Mouse (Mus musculus) midbrain, embryonic 13.5 days (tissue): ENCODE results near the gene Txndc9. TPM values are rescaled to one million over a fixed set of nuclear protein-coding genes. Genes with fewer than 3 reads are reported as not detected.
A peak's percentile ranks its signal among the peaks of the same experiment; 100 is the strongest.

Source experiments
- ATAC-seq: fragments of 200-750 bp; cut with Nextera tagmentation; 2 replicates; pipeline ENCODE4 v1.8.0; 2017; ENCODE audit warnings: mild to moderate bottlenecking, moderate TSS enrichment, moderate library complexity
- H3K27ac ChIP-seq: fragments of 300-500 bp; sonication (generic); 2 replicates; pipeline ENCODE4 v1.5.1; 2015; ENCODE audit warnings: inconsistent platforms, mild to moderate bottlenecking, moderate library complexity
- H3K27me3 ChIP-seq: fragments of 300-500 bp; sonication (generic); 2 replicates; pipeline ENCODE4 v1.6.1; 2015; ENCODE audit warnings: mild to moderate bottlenecking, inconsistent platforms
- H3K36me3 ChIP-seq: fragments of 300-500 bp; sonication (generic); 2 replicates; pipeline ENCODE4 v1.6.1; 2015; ENCODE audit warnings: mild to moderate bottlenecking, inconsistent platforms
- H3K4me1 ChIP-seq: fragments of 300-500 bp; sonication (generic); replicated peaks from 2 replicates; pipeline ENCODE4 v1.6.1; 2015; ENCODE audit warnings: inconsistent platforms
- H3K4me2 ChIP-seq: fragments of 300-500 bp; sonication (generic); replicated peaks from 2 replicates; pipeline ENCODE4 v1.6.1; 2015; ENCODE audit warnings: moderate library complexity, mild to moderate bottlenecking, inconsistent platforms
- H3K4me3 ChIP-seq: fragments of 300-500 bp; sonication (generic); replicated peaks from 2 replicates; pipeline ENCODE4 v1.5.1; 2015; ENCODE audit warnings: mild to moderate bottlenecking, inconsistent platforms
- H3K9ac ChIP-seq: fragments of 300-500 bp; sonication (generic); replicated peaks from 2 replicates; pipeline ENCODE4 v1.6.1; 2015; ENCODE audit warnings: mild to moderate bottlenecking, inconsistent platforms
- H3K9me3 ChIP-seq: fragments of 300-500 bp; sonication (generic); 2 replicates; pipeline ENCODE4 v1.6.1; 2016; ENCODE audit warnings: mild to moderate bottlenecking, inconsistent platforms
- WGBS: fragments of 180-500 bp; shearing (Covaris S2); methylation state at CpG from one replicate; pipeline ENCODE4 v1.1.7; 2015; 5-methylcytosine and 5-hydroxymethylcytosine counted together
- polyA plus RNA-seq: library from polyadenylated mRNA; unstranded; fragments of >200 nt; fragmentation: Nextera tagmentation; extraction: Ambion mirVana; gene quantifications from 2 replicates; pipeline ENCODE4 v1.2.1, GENCODE M21; 2015

The Txndc9 gene
- 165 and 167 TPM in 2 replicates for polyA plus RNA-seq

- H3K36me3 ChIP-seq = peaks cover 27% of the 10 kb centered on the region
- H3K4me3 ChIP-seq = peak within 1 kb of the TSS; percentile 95
- peak within 1 kb of the TSS; percentile 97 for H3K9ac ChIP-seq
- peaks cover 21% of the 10 kb centered on the region for H3K4me1 ChIP-seq
- H3K9me3 ChIP-seq = no peaks in the 10 kb centered on the region
- H3K27me3 ChIP-seq = no peaks in the 10 kb centered on the region
- peak within 1 kb of the TSS; percentile 93 for H3K27ac ChIP-seq
- ATAC-seq = peak; percentile 94
- peak within 1 kb of the TSS; percentile 85 for H3K4me2 ChIP-seq
- under 1% methylated on average over 49 of the region's 50 CpGs for WGBS
Measured at GRCm38 (mm10) chr1:37997867-37998266, at the start of gene Txndc9, which contains the start of gene Eif5b. Gene Txndc9 (minus strand): TSS chr1:37997893. Gene Eif5b (plus strand): TSS chr1:37998010.

GRCm38 (mm10) chr1:38038898-38039297, 41.2 kb upstream of the Txndc9 start:
- H3K9me3 ChIP-seq = peaks cover 3% of the 10 kb centered on the region; the same call in 1 of the 2 replicates
- H3K27ac ChIP-seq = no peak overlapping the region
- WGBS = 96% methylated on average over 2 of the region's 2 CpGs
- no peak for ATAC-seq
- no peaks in the 10 kb centered on the region for H3K4me1 ChIP-seq
- peaks cover 84% of the 10 kb centered on the region for H3K36me3 ChIP-seq
- no peaks in the 10 kb centered on the region for H3K27me3 ChIP-seq
- H3K9ac ChIP-seq = no peak overlapping the region
- H3K4me3 ChIP-seq = no peak overlapping the region
- no peak overlapping the region for H3K4me2 ChIP-seq

DNA sequence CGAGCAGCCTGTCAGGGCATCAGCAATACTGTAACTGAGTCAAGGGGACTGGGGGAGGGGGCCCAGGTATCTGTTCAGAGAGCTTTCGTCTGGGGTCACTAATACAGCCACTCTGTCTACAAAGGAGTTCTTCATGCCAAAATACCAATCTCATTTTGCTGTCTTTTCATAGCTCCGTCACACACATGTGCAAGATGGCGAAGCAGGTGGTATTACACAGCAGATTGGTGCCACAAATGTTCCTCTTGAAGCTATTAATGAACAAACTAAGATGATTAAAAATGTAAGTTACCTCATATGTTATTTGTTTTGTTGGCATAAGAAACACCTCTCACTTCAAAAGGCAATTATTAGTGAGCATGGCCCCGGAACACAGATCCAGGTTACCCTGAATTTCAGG, 39.7 kb upstream of the Txndc9 start:
- no peak overlapping the region for H3K4me3 ChIP-seq

GRCm38 (mm10) chr1:38035521-38035920, 37.8 kb upstream of the Txndc9 start:
- peaks cover 80% of the 10 kb centered on the region for H3K36me3 ChIP-seq
- no peak overlapping the region for H3K9ac ChIP-seq
- H3K9me3 ChIP-seq = no peaks in the 10 kb centered on the region
- H3K4me2 ChIP-seq = no peak overlapping the region
- no peak overlapping the region for H3K4me3 ChIP-seq
- H3K4me1 ChIP-seq = no peaks in the 10 kb centered on the region
- no peak overlapping the region for H3K27ac ChIP-seq
- no peaks in the 10 kb centered on the region for H3K27me3 ChIP-seq
- WGBS = 93% methylated on average over 4 of the region's 4 CpGs
- ATAC-seq = no peak

More for the DNA sequence above, 39.7 kb upstream of the Txndc9 start:
- H3K27me3 ChIP-seq = no peaks in the 10 kb centered on the region
- ATAC-seq = no peak
- H3K9me3 ChIP-seq = peaks cover 3% of the 10 kb centered on the region; the same call in 1 of the 2 replicates
- H3K4me2 ChIP-seq = no peak overlapping the region
- WGBS = 89% methylated on average over 5 of the region's 5 CpGs
- H3K27ac ChIP-seq = no peak overlapping the region
- no peaks in the 10 kb centered on the region for H3K4me1 ChIP-seq
- H3K36me3 ChIP-seq = peaks cover 88% of the 10 kb centered on the region
- H3K9ac ChIP-seq = no peak overlapping the region

- Histone ChIP-seq H3K4me3 (no peak overlapping the region), H3K9ac (no peak overlapping the region), H3K9me3 (no peaks in the 10 kb centered on the region), H3K4me2 (no peak overlapping the region), H3K27ac (no peak overlapping the region), H3K4me1 (no peaks in the 10 kb centered on the region), H3K36me3 (peaks cover 46% of the 10 kb centered on the region), H3K27me3 (no peaks in the 10 kb centered on the region)
- WGBS = 97% methylated on average over 5 of the region's 5 CpGs
- ATAC-seq = no peak
Measured at GRCm38 (mm10) chr1:38031391-38031790, 33.7 kb upstream of the Txndc9 start.

GRCm38 (mm10) chr1:38027301-38027700, 29.6 kb upstream of the Txndc9 start:
- Histone ChIP-seq H3K9me3 (no peaks in the 10 kb centered on the region), H3K4me3 (no peak overlapping the region), H3K27me3 (no peaks in the 10 kb centered on the region), H3K4me1 (no peaks in the 10 kb centered on the region), H3K36me3 (peaks cover 35% of the 10 kb centered on the region), H3K27ac (no peak overlapping the region), H3K4me2 (no peak overlapping the region), H3K9ac (no peak overlapping the region)
- 94% methylated on average over 7 of the region's 7 CpGs for WGBS
- no peak for ATAC-seq

GRCm38 (mm10) chr1:38014551-38015203, 17.0 kb upstream of the Txndc9 start:
- WGBS = 94% methylated on average over 2 of the region's 2 CpGs
- Histone ChIP-seq H3K27ac (no peak overlapping the region), H3K9ac (no peak overlapping the region), H3K4me2 (no peak overlapping the region), H3K9me3 (no peaks in the 10 kb centered on the region), H3K4me3 (no peak overlapping the region), H3K4me1 (no peaks in the 10 kb centered on the region), H3K36me3 (peaks cover 19% of the 10 kb centered on the region), H3K27me3 (no peaks in the 10 kb centered on the region)
- ATAC-seq = no peak

DNA sequence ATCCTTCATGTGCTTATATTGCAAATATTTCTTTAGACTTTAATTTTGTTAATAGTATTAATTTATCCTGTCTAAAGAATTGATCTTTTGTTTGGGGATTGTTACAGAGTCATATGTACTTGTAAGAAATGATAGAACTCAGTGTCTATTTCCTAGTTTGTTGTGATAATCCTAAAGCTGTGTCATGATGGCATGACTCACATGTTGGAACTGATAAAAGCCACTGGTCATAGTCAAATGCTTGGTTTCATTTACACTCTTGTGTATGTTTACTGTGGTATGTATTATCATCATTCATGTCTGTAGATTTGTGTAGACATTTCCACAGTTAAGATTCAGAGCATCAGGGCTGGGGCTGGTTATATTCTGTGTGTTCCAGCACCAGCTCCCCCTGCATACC, 14.8 kb upstream of the Txndc9 start:
- H3K4me3 ChIP-seq = no peak overlapping the region
- H3K4me1 ChIP-seq = no peaks in the 10 kb centered on the region
- no peaks in the 10 kb centered on the region for H3K27me3 ChIP-seq
- ATAC-seq = no peak
- H3K9me3 ChIP-seq = no peaks in the 10 kb centered on the region
- no peaks in the 10 kb centered on the region for H3K36me3 ChIP-seq
- no peak overlapping the region for H3K4me2 ChIP-seq
- no peak overlapping the region for H3K27ac ChIP-seq
- H3K9ac ChIP-seq = no peak overlapping the region

- no peak overlapping the region for H3K4me2 ChIP-seq
- WGBS = 86% methylated on average over 3 of the region's 3 CpGs
- no peaks in the 10 kb centered on the region for H3K27me3 ChIP-seq
- H3K9me3 ChIP-seq = no peaks in the 10 kb centered on the region
- H3K36me3 ChIP-seq = no peaks in the 10 kb centered on the region
- H3K9ac ChIP-seq = no peak overlapping the region
- H3K27ac ChIP-seq = no peak overlapping the region
- no peaks in the 10 kb centered on the region for H3K4me1 ChIP-seq
- no peak for ATAC-seq
- no peak overlapping the region for H3K4me3 ChIP-seq
Measured at GRCm38 (mm10) chr1:38012104-38012503, 14.4 kb upstream of the Txndc9 start.

- Histone ChIP-seq H3K36me3 (no peaks in the 10 kb centered on the region), H3K27ac (no peak overlapping the region), H3K4me2 (no peak overlapping the region), H3K9me3 (no peaks in the 10 kb centered on the region), H3K27me3 (no peaks in the 10 kb centered on the region), H3K4me1 (no peaks in the 10 kb centered on the region), H3K9ac (no peak overlapping the region), H3K4me3 (no peak overlapping the region)
- ATAC-seq = no peak
- WGBS = 82% methylated on average over 6 of the region's 6 CpGs
Measured at GRCm38 (mm10) chr1:38011647-38012046, 14.0 kb upstream of the Txndc9 start.

DNA sequence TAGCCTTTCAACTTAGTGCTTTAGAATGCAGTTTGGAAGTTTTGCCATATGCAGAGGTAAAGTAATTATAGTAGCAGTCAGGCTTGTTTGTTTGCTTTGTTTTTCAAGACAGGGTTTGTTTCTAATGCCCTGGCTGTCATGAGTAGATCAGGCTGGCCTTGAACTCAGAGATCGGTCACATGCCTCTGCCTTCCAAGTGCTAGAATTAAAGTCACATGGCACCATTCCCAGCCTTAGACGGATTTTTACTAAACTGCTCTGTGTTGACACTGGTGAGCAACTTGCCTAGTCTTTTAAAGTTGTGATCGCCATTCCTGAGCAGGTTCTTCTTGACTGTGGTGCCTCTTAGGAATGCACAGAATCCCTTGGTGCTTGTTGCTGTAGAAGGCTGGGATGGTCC, 9.0 kb upstream of the Txndc9 start:
- no peak for ATAC-seq
- no peaks in the 10 kb centered on the region for H3K27me3 ChIP-seq
- no peak overlapping the region for H3K4me2 ChIP-seq
- no peak overlapping the region for H3K4me3 ChIP-seq
- H3K9me3 ChIP-seq = no peaks in the 10 kb centered on the region
- no peak overlapping the region for H3K9ac ChIP-seq
- H3K36me3 ChIP-seq = no peaks in the 10 kb centered on the region
- 83% methylated on average over 3 of the region's 3 CpGs for WGBS
- H3K27ac ChIP-seq = no peak overlapping the region
- no peaks in the 10 kb centered on the region for H3K4me1 ChIP-seq

DNA sequence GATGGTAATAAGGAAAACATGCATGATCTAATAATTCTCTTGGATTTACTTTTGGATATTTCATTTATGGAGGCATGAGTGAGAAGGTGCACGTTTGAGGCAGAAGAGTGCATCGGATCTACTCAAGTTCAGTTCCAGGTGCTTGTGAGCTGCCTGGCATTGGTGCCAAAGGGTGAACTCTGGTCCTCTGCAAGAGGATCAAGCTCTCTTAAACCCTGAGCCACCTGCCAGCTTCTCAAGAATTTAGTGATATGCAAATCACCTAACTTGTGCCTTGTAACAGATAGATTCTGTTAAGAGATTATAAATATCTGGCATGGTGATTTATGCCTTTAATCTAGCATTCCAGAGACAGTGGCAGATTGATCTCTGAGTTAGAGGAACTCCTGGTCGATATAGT, 5.4 kb upstream of the Txndc9 start:
- 91% methylated on average over 3 of the region's 3 CpGs for WGBS
- H3K9ac ChIP-seq = no peak overlapping the region
- ATAC-seq = no peak

DNA sequence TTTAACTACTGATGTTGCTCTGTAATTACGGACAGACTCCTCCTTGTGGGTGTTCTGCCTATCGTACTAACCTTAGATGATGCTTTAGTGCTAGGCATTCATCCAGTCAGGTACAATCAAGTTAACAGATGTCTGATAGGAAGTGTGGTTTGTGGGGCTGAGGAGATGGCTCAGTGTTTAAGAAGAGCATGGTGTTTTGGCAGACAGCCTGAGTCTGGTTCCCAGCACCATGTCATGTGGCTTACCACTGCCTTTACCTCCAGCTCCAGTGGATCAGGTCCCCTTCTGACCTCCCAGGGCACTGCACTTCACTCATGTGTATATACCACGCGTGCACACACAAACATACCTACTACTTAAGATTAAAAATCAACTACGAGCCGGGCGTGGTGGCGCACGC, 4.3 kb upstream of the Txndc9 start:
- Histone ChIP-seq H3K27me3 (no peaks in the 10 kb centered on the region), H3K4me1 (peaks cover 14% of the 10 kb centered on the region), H3K27ac (no peak overlapping the region), H3K36me3 (no peaks in the 10 kb centered on the region), H3K4me2 (no peak overlapping the region), H3K9ac (no peak overlapping the region), H3K4me3 (no peak overlapping the region), H3K9me3 (no peaks in the 10 kb centered on the region)
- ATAC-seq = no peak
- 95% methylated on average over 9 of the region's 9 CpGs for WGBS

More for the DNA sequence above, 5.4 kb upstream of the Txndc9 start:
- H3K4me2 ChIP-seq = no peak overlapping the region
- H3K36me3 ChIP-seq = no peaks in the 10 kb centered on the region
- H3K27ac ChIP-seq = no peak overlapping the region
- H3K9me3 ChIP-seq = no peaks in the 10 kb centered on the region
- no peak overlapping the region for H3K4me3 ChIP-seq
- H3K27me3 ChIP-seq = no peaks in the 10 kb centered on the region
- H3K4me1 ChIP-seq = peaks cover 14% of the 10 kb centered on the region
